ENCODE assay signal across 8 mouse cellular contexts in the genomic region with DNA sequence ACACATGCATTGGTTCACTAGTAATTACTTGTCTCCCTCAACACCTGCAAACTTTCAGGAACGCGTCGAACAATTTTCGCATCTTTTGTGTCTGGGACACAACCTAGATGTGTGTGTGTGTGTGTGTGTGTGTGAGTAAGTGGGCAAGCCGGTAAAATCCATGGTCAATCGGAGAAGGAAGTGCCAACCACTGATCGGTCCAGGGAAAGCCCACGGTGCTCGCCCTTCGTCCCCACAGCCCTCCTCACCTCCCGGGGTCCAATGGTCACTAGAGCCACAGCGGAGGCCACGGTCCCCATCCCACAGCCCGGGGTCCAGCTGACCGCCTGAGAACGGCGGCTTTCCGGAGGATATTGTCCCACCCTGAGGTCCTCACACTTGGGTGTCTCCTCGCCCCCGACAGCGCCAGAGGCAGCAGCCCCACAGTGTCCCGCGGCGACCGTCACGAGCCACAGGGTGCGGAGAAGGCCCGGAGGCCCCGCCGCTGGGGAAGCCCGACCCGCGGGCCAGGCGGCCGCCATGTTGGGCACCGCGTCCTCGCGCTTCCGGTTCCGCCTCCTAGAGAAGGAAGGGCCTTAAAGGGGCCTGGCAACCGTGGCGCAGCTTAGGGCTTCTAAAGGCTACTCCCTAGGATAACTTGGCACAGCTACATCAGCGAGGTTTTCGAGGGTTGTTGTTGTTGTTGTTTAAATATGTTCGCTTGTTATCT. TPM values are rescaled to one million over a fixed set of nuclear protein-coding genes. Genes with fewer than 3 reads are reported as not detected.
A peak's percentile ranks its signal among the peaks of the same experiment; 100 is the strongest.
DNase-seq lines count a peak whose midpoint lies in the region; ATAC-seq lines count a peak whose summit lies in the region.

A gene (minus strand): TSS at position 591 of the 709 bp plus-strand sequence.

- H3K27me3 ChIP-seq in intestine, embryonic 15.5 days (replicated peaks): no peaks in the 10 kb centered on the region

- intact Hi-C loops in gastrocnemius, postnatal 36 days (cut with DNase I): no loop called here
- intact Hi-C loops in left cerebral cortex, postnatal 25 days (cut with DNase I): loop anchor here (5.0 kb wide), 1 partner anchor 626 kb away; no protein-coding TSS in a partner anchor

- peak within 1 kb of the TSS; percentile 89 for H3K9ac ChIP-seq in intestine, embryonic 15.5 days

- WGBS in intestine, embryonic 15.5 days: under 1% methylated on average over 46 of the region's 46 CpGs

- ATAC-seq in intestine, embryonic 15.5 days: peak; percentile 97

- no peaks in the 10 kb centered on the region for H3K9me3 ChIP-seq in intestine, embryonic 15.5 days

- H3K4me2 ChIP-seq in intestine, embryonic 15.5 days (replicated peaks): peak within 1 kb of the TSS; percentile 52

- peak within 1 kb of the TSS; percentile 77 for H3K4me3 ChIP-seq in intestine, embryonic 15.5 days (replicated peaks)

- DNase-seq in adrenal gland, adult 8-10 months: peak; percentile 61
- peak; percentile 66 for DNase-seq in embryo, embryonic 11.5 days (ENCODE audit: low read depth, low spot score)
- peak; percentile 72 to 74 for DNase-seq in gastrocnemius, postnatal 36 days
- peak; percentile 84 for DNase-seq in left cerebral cortex, postnatal 25 days (ENCODE audit: low spot score in 2 of 2)
- DNase-seq in mesoderm, embryonic 11.5 days (ENCODE audit: low read depth, low spot score): peak; percentile 86
- DNase-seq in right cerebral cortex, postnatal 25 days: peak; percentile 83
- DNase-seq in urinary bladder, postnatal 36 days (ENCODE audit: low spot score in 2 of 2): peak; percentile 71 to 84

- H3K4me1 ChIP-seq in intestine, embryonic 15.5 days (replicated peaks): 0 out of 2 replicates have a peak, but pooled peaks cover 2% of the 10 kb centered on the region

- H3K36me3 ChIP-seq in intestine, embryonic 15.5 days: 0 out of 2 replicates have a peak, but pooled peaks cover 4% of the 10 kb centered on the region

- peak within 1 kb of the TSS; percentile 55 for H3K27ac ChIP-seq in intestine, embryonic 15.5 days

RNA-seq across cellular contexts. Expression of the gene that starts here (rescaled TPM):
- total RNA-seq in adrenal gland, adult 8-10 months (2022): 10 to 100 TPM; 41.1 to 44.4 (median 42.7) TPM
- 10 to 100 TPM; 29.9 to 32.1 TPM for total RNA-seq in gastrocnemius, postnatal 36 days (2021)
- 87.3 and 101 TPM in 2 replicates for polyA plus RNA-seq in intestine, embryonic 15.5 days (2015; fragmentation: Nextera tagmentation; extraction: Ambion mirVana)
- total RNA-seq in left cerebral cortex, postnatal 25 days (2021): 10 to 100 TPM; 44.7 to 45.1 TPM

Comparison
In these comparisons a context has a peak if more than half of its experiments do, and no peak if none do; other contexts are left out.
1. Peak in every context shown above with its lines: DNase-seq, ATAC-seq, H3K4me3 ChIP-seq and H3K27ac ChIP-seq.